Mouse (Mus musculus) limb, embryonic 12.5 days (tissue): ENCODE results near the gene Gm7879. TPM values are rescaled to one million over a fixed set of nuclear protein-coding genes. Genes with fewer than 3 reads are reported as not detected.
"Not testable (repeated sequence)": the region's sequence is repeated elsewhere in the genome, so short reads cannot be mapped to it uniquely, and the experiment has no call there.

ENCODE experiments used
- ATAC-seq: fragments of 200-750 bp; cut with Nextera tagmentation; 2 replicates; pipeline ENCODE4 v1.8.0; 2017; ENCODE audit warnings: low read depth, moderate TSS enrichment; ENCODE audit not compliant: insufficient number of reproducible peaks, insufficient read depth, low FRiP score, low TSS enrichment
- H3K27ac ChIP-seq: fragments of 300-500 bp; sonication (generic); 2 replicates; pipeline ENCODE4 v1.5.1; 2016; ENCODE audit warnings: mild to moderate bottlenecking, moderate library complexity
- H3K27me3 ChIP-seq: fragments of 300-500 bp; sonication (generic); 2 replicates; pipeline ENCODE4 v1.6.1; 2016; ENCODE audit warnings: mild to moderate bottlenecking, moderate library complexity
- H3K36me3 ChIP-seq: fragments of 300-500 bp; sonication (generic); 2 replicates; pipeline ENCODE4 v1.6.1; 2016; ENCODE audit warnings: mild to moderate bottlenecking, moderate library complexity
- H3K4me1 ChIP-seq: fragments of 300-500 bp; sonication (generic); replicated peaks from 2 replicates; pipeline ENCODE4 v1.6.1; 2016
- H3K4me2 ChIP-seq: fragments of 300-500 bp; sonication (generic); 2 replicates; pipeline ENCODE4 v1.6.1; 2016; ENCODE audit warnings: mild to moderate bottlenecking, moderate library complexity
- H3K4me3 ChIP-seq: fragments of 300-500 bp; sonication (generic); replicated peaks from 2 replicates; pipeline ENCODE4 v1.5.1; 2016; ENCODE audit warnings: mild to moderate bottlenecking
- H3K9ac ChIP-seq: fragments of 300-500 bp; sonication (generic); replicated peaks from 2 replicates; pipeline ENCODE4 v1.6.1; 2016; ENCODE audit warnings: mild to moderate bottlenecking, moderate library complexity
- H3K9me3 ChIP-seq: fragments of 300-500 bp; sonication (generic); 2 replicates; pipeline ENCODE4 v1.6.1; 2016; ENCODE audit warnings: mild to moderate bottlenecking, moderate library complexity
- WGBS: fragments of 180-500 bp; shearing (Covaris S2); methylation state at CpG from one replicate; pipeline ENCODE4 v1.1.7; 2016; 5-methylcytosine and 5-hydroxymethylcytosine counted together
- polyA plus RNA-seq: library from polyadenylated mRNA; unstranded; fragments of >200 nt; fragmentation: Nextera tagmentation; extraction: Ambion mirVana; gene quantifications from 2 replicates; pipeline ENCODE4 v1.2.1, GENCODE M21; 2016

Gene Gm7879
- polyA plus RNA-seq: 0.87 TPM in 1 of 2 replicates, not detected in the other

- 91% methylated on average over 3 of the region's 4 CpGs for WGBS
These were observed at the start of gene Gm7879 for GRCm38 (mm10) chr5:43912844-43913243. Gene Gm7879 (plus strand): TSS chr5:43913144.

DNA sequence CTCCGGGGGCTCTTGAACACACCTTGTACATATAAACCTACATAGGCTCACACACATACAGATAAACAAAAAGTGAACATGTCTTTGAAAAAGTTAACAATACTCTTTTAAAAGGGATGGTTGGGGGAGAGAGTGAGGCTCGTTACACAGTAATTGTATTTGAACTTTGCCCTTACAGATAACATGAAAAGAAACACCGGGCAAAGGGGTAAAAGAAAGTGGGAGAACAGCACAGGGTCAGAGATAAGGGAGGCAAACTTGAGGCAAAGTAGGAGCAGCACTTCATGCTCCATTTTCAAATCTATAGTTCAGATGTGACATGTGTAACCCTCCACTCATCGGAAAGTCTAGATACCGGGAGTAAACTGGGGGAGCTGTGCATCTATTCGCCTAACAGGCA is 49.3 kb upstream of the Gm7879 start:
- H3K9me3 ChIP-seq: no peaks in the 10 kb centered on the region
- H3K9ac ChIP-seq: no peak overlapping the region
- no peak overlapping the region for H3K4me3 ChIP-seq
- H3K36me3 ChIP-seq: no peaks in the 10 kb centered on the region
- no peak for ATAC-seq
- no peak overlapping the region for H3K4me2 ChIP-seq
- 67% methylated on average over 6 of the region's 6 CpGs for WGBS
- H3K4me1 ChIP-seq: no peaks in the 10 kb centered on the region; the same call in 1 of the 2 replicates
- H3K27ac ChIP-seq: no peak overlapping the region
- no peaks in the 10 kb centered on the region for H3K27me3 ChIP-seq

More at GRCm38 (mm10) chr5:43912844-43913243, at the start of gene Gm7879:
- not testable (repeated sequence) for H3K27ac ChIP-seq, H3K36me3 ChIP-seq, H3K4me3 ChIP-seq, H3K9me3 ChIP-seq, ATAC-seq, H3K4me2 ChIP-seq, H3K9ac ChIP-seq, H3K27me3 ChIP-seq, H3K4me1 ChIP-seq

DNA sequence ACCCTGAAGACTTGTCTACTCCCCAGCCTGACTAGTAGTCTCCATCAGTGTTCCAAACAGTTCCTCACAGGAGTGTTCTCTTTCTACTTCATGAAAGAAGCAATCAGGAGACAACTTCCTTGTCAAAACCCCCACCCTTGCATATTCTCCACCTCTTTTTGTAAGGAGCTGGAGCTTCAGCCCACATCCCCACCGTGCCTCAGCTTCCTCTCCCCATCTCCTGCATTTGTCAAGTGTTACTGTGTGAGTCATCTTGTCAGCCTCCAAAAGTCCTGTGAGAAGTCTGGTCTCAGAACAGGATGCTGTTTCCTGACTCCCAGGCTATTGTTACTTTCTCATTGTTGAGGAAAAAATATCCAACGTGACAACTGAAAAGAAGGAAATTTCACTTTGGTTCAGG is 47.6 kb upstream of the Gm7879 start:
- H3K36me3 ChIP-seq: no peaks in the 10 kb centered on the region
- no peak overlapping the region for H3K4me2 ChIP-seq
- no peak overlapping the region for H3K4me3 ChIP-seq
- no peak overlapping the region for H3K9ac ChIP-seq
- WGBS: 63% methylated on average over 2 of the region's 2 CpGs
- no peaks in the 10 kb centered on the region; the same call in 1 of the 2 replicates for H3K4me1 ChIP-seq
- no peaks in the 10 kb centered on the region for H3K27me3 ChIP-seq
- no peaks in the 10 kb centered on the region for H3K9me3 ChIP-seq
- H3K27ac ChIP-seq: no peak overlapping the region
- ATAC-seq: no peak

- no peaks in the 10 kb centered on the region for H3K9me3 ChIP-seq
- peak within 1 kb of the TSS; percentile 46 for H3K4me3 ChIP-seq
- peak within 1 kb of the TSS; percentile 73 for H3K27ac ChIP-seq
- H3K4me2 ChIP-seq: peak within 1 kb of the TSS; percentile 74
- peak within 1 kb of the TSS; percentile 57 for H3K9ac ChIP-seq
- ATAC-seq: no peak
- no peaks in the 10 kb centered on the region for H3K27me3 ChIP-seq
- no peaks in the 10 kb centered on the region for H3K36me3 ChIP-seq
- no peaks in the 10 kb centered on the region; the same call in 1 of the 2 replicates for H3K4me1 ChIP-seq
These were observed 44.7 kb upstream of the Gm7879 start, which contains the start of gene Cd38 for GRCm38 (mm10) chr5:43868253-43868652. Gene Cd38 (plus strand): TSS chr5:43868553.

DNA sequence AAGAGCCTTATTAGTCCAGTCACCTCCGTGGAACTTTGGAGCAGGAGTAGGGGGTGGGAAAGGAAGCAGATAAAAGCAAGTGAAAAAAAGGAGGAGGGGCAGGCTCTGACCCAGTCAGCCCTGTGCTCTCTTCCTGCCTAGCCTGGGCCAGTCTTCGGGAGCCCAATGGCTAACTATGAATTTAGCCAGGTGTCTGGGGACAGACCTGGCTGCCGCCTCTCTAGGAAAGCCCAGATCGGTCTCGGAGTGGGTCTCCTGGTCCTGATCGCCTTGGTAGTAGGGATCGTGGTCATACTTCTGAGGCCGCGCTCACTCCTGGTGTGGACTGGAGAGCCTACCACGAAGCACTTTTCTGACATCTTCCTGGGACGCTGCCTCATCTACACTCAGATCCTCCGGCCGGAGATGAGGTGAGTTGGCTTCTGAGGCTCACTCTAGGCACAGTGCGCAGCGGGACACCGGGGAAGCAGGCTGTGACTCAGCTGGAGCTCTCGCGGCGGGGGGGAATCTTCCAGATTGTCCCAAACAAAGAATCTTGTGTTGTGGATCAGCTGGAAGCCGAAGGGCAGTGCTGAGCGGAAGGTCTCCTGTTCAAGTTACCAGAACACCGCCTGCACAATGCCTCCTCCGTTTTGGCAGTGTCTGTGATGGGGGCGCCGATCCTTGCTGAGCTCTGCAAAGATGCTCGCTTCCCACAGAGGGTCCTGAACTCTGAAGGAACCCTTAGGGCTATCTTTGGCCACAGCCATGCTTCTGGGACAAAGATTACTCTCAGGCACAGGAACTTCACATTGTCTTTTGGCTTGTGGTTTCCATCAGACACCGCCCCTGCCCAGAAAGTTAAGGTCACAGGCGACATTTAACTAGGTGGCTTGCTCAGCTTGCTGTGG is 44.0 kb upstream of the Gm7879 start:
- Histone ChIP-seq H3K9me3 (no peaks in the 10 kb centered on the region), H3K4me3 (peak overlapping the region; percentile 46), H3K27ac (peak overlapping the region; percentile 73), H3K4me2 (peak overlapping the region; percentile 74), H3K4me1 (no peaks in the 10 kb centered on the region; the same call in 1 of the 2 replicates), H3K36me3 (no peaks in the 10 kb centered on the region), H3K27me3 (no peaks in the 10 kb centered on the region), H3K9ac (peak overlapping the region; percentile 57)
- ATAC-seq: peak; percentile 70
- 4% methylated on average over 28 of the region's 28 CpGs for WGBS

DNA sequence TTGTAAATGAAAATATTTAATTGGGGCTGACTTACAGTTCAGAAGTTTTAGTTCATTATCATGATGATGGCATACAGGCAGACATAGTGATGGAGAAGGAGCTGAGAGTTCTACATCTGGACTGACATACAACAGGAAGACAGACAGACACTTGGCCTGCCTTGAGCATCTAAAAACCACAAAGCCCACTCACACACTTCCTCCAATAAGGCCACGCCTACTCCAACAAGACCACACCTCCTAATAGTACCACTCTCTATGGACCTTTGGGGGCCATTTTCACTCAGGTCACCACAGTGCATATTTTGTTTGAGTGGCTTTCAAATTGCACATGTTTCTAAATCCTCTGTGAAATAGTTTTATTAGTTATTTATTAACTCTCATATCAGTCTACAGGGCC is 41.1 kb upstream of the Gm7879 start:
- Histone ChIP-seq H3K9ac (no peak overlapping the region), H3K4me1 (no peaks in the 10 kb centered on the region; the same call in 1 of the 2 replicates), H3K4me3 (no peak overlapping the region), H3K36me3 (no peaks in the 10 kb centered on the region), H3K27me3 (no peaks in the 10 kb centered on the region), H3K9me3 (no peaks in the 10 kb centered on the region), H3K4me2 (no peak overlapping the region), H3K27ac (no peak overlapping the region)
- 68% methylated on average over 1 of the region's 1 CpGs for WGBS
- ATAC-seq: no peak

GRCm38 (mm10) chr5:43872652-43873051 is 40.3 kb upstream of the Gm7879 start:
- Histone ChIP-seq H3K27me3 (no peaks in the 10 kb centered on the region), H3K4me1 (no peaks in the 10 kb centered on the region; the same call in 1 of the 2 replicates), H3K4me3 (no peak overlapping the region), H3K9me3 (no peaks in the 10 kb centered on the region), H3K36me3 (no peaks in the 10 kb centered on the region), H3K9ac (no peak overlapping the region), H3K4me2 (no peak overlapping the region), H3K27ac (no peak overlapping the region)
- WGBS: 81% methylated on average over 1 of the region's 1 CpGs
- ATAC-seq: no peak

GRCm38 (mm10) chr5:43882034-43882433 is 30.9 kb upstream of the Gm7879 start:
- H3K4me3 ChIP-seq: no peak overlapping the region

DNA sequence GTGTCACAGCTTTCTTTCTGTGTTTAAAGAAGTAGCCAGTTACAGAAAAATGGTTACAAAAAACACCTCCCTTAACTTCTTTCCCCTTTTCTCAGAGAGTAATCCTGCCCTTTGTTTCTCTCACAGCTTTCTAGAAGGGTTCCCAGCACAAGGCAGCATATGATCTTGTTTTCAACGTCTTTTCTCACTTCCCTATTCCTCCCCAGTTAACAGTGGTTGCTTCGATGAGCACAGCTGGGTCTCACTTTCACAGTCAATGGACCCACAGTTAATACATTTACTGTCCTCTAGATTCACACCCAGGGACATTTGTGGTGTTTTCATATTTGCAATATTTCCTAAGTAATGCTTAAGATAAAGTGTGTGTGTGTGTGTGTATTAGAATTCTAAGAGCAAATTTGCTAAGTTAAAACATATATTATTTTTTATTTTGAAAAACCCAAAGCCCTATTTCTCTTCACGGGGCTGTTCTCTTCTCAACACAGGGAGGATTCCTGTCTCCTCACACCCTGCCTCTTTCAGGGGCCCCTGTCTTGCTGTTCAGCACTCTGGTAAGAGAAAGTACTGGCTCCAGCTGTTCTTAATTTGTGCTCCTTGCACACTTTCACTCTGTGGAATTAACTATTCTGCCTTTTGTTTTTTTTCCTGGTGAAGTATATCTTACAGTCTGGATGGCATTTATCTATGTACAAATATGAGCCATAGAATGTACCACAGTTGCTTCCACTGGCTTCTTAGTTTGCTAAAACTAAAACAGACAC is 27.7 kb upstream of the Gm7879 start:
- Histone ChIP-seq H3K27me3 (no peaks in the 10 kb centered on the region), H3K27ac (0 out of 2 replicates have a peak overlapping the region, but pooled peaks have one; percentile 2), H3K4me3 (no peak overlapping the region), H3K4me2 (no peak overlapping the region), H3K4me1 (peaks cover 11% of the 10 kb centered on the region), H3K36me3 (no peaks in the 10 kb centered on the region), H3K9ac (no peak overlapping the region), H3K9me3 (no peaks in the 10 kb centered on the region)
- 31% methylated on average over 3 of the region's 3 CpGs for WGBS
- ATAC-seq: no peak

More at GRCm38 (mm10) chr5:43882034-43882433, 30.9 kb upstream of the Gm7879 start:
- Histone ChIP-seq H3K9me3 (no peaks in the 10 kb centered on the region), H3K9ac (no peak overlapping the region), H3K36me3 (no peaks in the 10 kb centered on the region), H3K4me1 (peaks cover 11% of the 10 kb centered on the region), H3K27ac (no peak overlapping the region), H3K4me2 (no peak overlapping the region), H3K27me3 (no peaks in the 10 kb centered on the region)
- no peak for ATAC-seq
- 84% methylated on average over 3 of the region's 3 CpGs for WGBS

- H3K9ac ChIP-seq: no peak overlapping the region
These were observed 20.6 kb upstream of the Gm7879 start for GRCm38 (mm10) chr5:43892386-43892785.

GRCm38 (mm10) chr5:43894113-43894512 is 18.8 kb upstream of the Gm7879 start:
- Histone ChIP-seq H3K36me3 (no peaks in the 10 kb centered on the region), H3K4me1 (peaks cover 8% of the 10 kb centered on the region), H3K4me3 (no peak overlapping the region), H3K9ac (no peak overlapping the region), H3K27ac (no peak overlapping the region), H3K9me3 (no peaks in the 10 kb centered on the region), H3K4me2 (no peak overlapping the region), H3K27me3 (no peaks in the 10 kb centered on the region)
- 69% methylated on average over 2 of the region's 2 CpGs for WGBS
- no peak for ATAC-seq

More at GRCm38 (mm10) chr5:43892386-43892785, 20.6 kb upstream of the Gm7879 start:
- H3K27ac ChIP-seq: no peak overlapping the region
- WGBS: 25% methylated on average over 1 of the region's 1 CpGs
- H3K27me3 ChIP-seq: no peaks in the 10 kb centered on the region
- ATAC-seq: no peak
- no peak overlapping the region for H3K4me2 ChIP-seq
- H3K4me1 ChIP-seq: peaks cover 8% of the 10 kb centered on the region; the same call in 1 of the 2 replicates
- H3K36me3 ChIP-seq: no peaks in the 10 kb centered on the region
- H3K9me3 ChIP-seq: no peaks in the 10 kb centered on the region
- H3K4me3 ChIP-seq: no peak overlapping the region
